Mouse (Mus musculus) macrophage (primary cell): ENCODE measurements around the gene Mphosph10. TPM values are rescaled to one million over a fixed set of nuclear protein-coding genes. Genes with fewer than 3 reads are reported as not detected.
A peak's percentile ranks its signal among the peaks of the same experiment; 100 is the strongest.

Experiments
- H3K27ac ChIP-seq: fragments of 350-480 bp; formaldehyde crosslinking; 2 replicates; pipeline ENCODE4 v1.9.0; 2021
- H3K36me3 ChIP-seq: fragments of 350-480 bp; formaldehyde crosslinking; 2 replicates; pipeline ENCODE4 v1.9.0; 2021; ENCODE audit errors: inconsistent target
- H3K4me3 ChIP-seq: fragments of 350-480 bp; formaldehyde crosslinking; 2 replicates; pipeline ENCODE4 v1.9.0; 2021; ENCODE audit errors: inconsistent target
- H3K79me2 ChIP-seq: fragments of 350-480 bp; formaldehyde crosslinking; 2 replicates; pipeline ENCODE4 v1.9.0; 2021; ENCODE audit errors: inconsistent target
- WGBS: methylation state at CpG from one replicate; pipeline ENCODE4 v1.1.7; 2026; ENCODE audit warnings: inconsistent platforms; ENCODE audit not compliant: missing documents; 5-methylcytosine and 5-hydroxymethylcytosine counted together
- polyA plus RNA-seq: library from polyadenylated mRNA; stranded (reverse); fragments of 250-400 nt; gene quantifications from 3 replicates; pipeline ENCODE4 v1.2.4, GENCODE M21; 2018; ENCODE audit warnings: inconsistent platforms

Mphosph10 gene
- polyA plus RNA-seq, 1 experiment from 2014 or later = 52.8 TPM

DNA sequence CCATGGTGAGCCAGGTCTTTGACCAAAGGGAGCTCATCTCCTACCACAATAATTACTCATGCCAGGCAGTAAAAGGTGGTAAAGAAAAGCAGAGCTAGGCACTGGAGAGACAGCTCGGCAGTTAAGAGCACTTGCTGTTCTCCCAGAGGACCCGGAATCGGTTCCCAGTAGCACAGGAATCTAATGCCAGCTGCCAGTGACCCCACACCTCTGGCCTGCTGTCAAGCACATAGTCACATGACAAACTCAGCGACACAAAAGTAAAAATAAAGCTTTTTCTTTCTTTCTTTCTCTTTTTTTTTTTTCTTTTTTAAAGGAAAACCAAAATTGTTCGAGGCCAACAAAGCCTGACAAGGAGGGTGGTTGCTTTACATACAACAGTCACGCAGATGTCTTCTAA is 22.2 kb downstream of the Mphosph10 start:
- 92% methylated on average over 6 of the region's 6 CpGs for WGBS
- Histone ChIP-seq H3K36me3 (peaks cover 17% of the 10 kb centered on the region; the same call in 1 of the 2 replicates), H3K27ac (no peak overlapping the region)

DNA sequence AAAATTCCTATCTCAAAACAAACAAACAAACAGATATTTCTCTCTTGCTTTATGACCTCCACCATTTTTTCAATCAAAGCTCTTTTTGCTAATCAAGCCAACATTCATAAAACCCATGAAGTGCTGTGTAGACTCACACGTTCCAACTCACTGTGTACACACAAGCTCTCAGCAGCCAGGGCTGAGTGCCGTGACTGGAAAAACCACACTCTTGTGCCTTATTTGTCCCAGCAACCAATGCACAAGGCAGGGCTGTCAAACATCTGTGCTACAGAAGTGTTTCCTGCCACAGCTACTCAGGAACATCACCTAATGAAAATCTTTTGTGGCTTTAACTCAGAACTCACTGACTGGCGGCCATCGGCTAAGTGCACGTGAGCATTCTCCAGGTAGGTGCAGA is 26.2 kb downstream of the Mphosph10 start:
- 91% methylated on average over 5 of the region's 5 CpGs for WGBS
- H3K36me3 ChIP-seq = peaks cover 50% of the 10 kb centered on the region
- H3K79me2 ChIP-seq = no peaks in the 10 kb centered on the region
- H3K4me3 ChIP-seq = no peak overlapping the region
- H3K27ac ChIP-seq = no peak overlapping the region

More for the DNA sequence above, 22.2 kb downstream of the Mphosph10 start:
- Histone ChIP-seq H3K4me3 (no peak overlapping the region), H3K79me2 (no peaks in the 10 kb centered on the region)

- 92% methylated on average over 3 of the region's 3 CpGs for WGBS
- Histone ChIP-seq H3K36me3 (peaks cover 40% of the 10 kb centered on the region), H3K4me3 (no peak overlapping the region), H3K79me2 (no peaks in the 10 kb centered on the region), H3K27ac (no peak overlapping the region)
These were observed 31.5 kb downstream of the Mphosph10 start for GRCm38 (mm10) chr7:64360586-64360945.

- WGBS = 90% methylated on average over 20 of the region's 20 CpGs
- Histone ChIP-seq H3K27ac (no peak overlapping the region), H3K36me3 (peaks cover 40% of the 10 kb centered on the region), H3K4me3 (no peak overlapping the region), H3K79me2 (no peaks in the 10 kb centered on the region)
These were observed 32.0 kb downstream of the Mphosph10 start for GRCm38 (mm10) chr7:64359943-64360585.

GRCm38 (mm10) chr7:64358666-64359065 is 33.4 kb downstream of the Mphosph10 start:
- WGBS = 97% methylated on average over 6 of the region's 6 CpGs
- Histone ChIP-seq H3K79me2 (no peaks in the 10 kb centered on the region), H3K36me3 (peaks cover 36% of the 10 kb centered on the region), H3K4me3 (no peak overlapping the region), H3K27ac (no peak overlapping the region)

GRCm38 (mm10) chr7:64357405-64357804 is 34.7 kb downstream of the Mphosph10 start:
- Histone ChIP-seq H3K79me2 (no peaks in the 10 kb centered on the region), H3K36me3 (peaks cover 23% of the 10 kb centered on the region), H3K4me3 (no peak overlapping the region), H3K27ac (no peak overlapping the region)
- WGBS = 95% methylated on average over 9 of the region's 9 CpGs

DNA sequence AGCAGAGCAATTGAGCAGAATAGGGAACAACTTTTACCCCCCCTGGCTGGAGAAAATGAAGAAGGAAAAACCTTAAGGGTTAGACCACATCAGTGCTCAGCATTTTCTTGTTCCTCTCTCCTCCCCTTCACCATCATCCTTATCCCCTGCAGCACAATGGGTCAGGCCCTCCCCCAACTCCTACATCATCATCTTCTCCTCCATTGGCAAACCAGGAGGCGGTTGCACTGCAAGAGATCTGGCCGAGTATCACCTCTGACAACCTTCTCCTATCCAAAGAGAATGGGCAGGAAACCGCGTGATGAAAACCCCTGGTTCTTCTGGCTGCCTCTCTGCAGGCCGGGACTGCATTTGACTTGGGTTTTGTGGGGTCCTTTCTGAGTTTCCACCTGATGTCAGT is 35.4 kb downstream of the Mphosph10 start:
- Histone ChIP-seq H3K4me3 (no peak overlapping the region), H3K36me3 (peaks cover 15% of the 10 kb centered on the region; the same call in 1 of the 2 replicates), H3K27ac (no peak overlapping the region), H3K79me2 (no peaks in the 10 kb centered on the region)
- 84% methylated on average over 5 of the region's 5 CpGs for WGBS

DNA sequence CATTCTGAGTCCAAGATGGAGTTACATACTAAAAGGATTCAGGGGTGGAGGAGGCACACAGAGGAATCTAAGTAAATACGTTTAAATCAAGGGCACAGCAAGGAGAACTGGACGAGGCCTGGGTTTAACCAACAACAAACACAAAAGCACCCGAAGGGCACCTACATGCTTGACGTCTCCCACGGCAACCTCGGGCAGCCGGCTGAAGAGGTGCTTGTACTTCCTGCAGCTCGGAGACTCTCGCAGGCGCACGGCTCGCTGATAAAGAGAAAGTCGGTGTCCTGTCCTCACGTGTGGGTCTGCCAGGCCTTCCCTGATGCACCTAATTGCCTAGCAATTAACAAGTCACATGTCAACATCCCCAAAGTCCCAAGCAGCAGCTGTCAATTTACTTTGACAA is 37.9 kb downstream of the Mphosph10 start:
- H3K27ac ChIP-seq = no peak overlapping the region
- no peak overlapping the region for H3K4me3 ChIP-seq
- peaks cover 10% of the 10 kb centered on the region; the same call in 1 of the 2 replicates for H3K36me3 ChIP-seq
- WGBS = 92% methylated on average over 13 of the region's 14 CpGs
- no peaks in the 10 kb centered on the region for H3K79me2 ChIP-seq

DNA sequence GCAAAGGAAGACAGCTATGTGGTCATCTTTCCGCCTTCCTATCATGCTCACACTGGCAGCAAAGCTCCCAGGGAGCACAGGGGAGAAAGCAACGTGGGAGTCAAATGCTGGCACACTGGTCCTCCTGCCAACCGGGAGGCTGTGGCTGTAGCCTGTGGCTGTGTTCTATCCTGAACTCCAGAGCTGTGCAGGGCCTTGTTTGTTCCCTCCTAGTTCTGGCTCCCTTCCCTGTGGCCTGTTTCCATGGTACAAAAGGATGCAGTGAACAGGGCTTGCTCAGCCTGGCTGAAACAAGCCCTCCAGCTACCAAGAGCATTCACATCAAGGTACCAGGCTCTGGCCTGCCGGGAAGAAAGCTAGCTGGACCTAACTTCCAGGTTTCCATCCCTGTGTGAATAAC is 41.0 kb downstream of the Mphosph10 start:
- H3K79me2 ChIP-seq = no peaks in the 10 kb centered on the region
- peaks cover 3% of the 10 kb centered on the region; the same call in 1 of the 2 replicates for H3K36me3 ChIP-seq
- 83% methylated on average over 4 of the region's 4 CpGs for WGBS
- no peak overlapping the region for H3K4me3 ChIP-seq
- H3K27ac ChIP-seq = no peak overlapping the region

- WGBS = 92% methylated on average over 13 of the region's 15 CpGs
- peaks cover under 1% of the 10 kb centered on the region; the same call in 1 of the 2 replicates for H3K36me3 ChIP-seq
- no peaks in the 10 kb centered on the region for H3K79me2 ChIP-seq
- H3K27ac ChIP-seq = no peak overlapping the region
- no peak overlapping the region for H3K4me3 ChIP-seq
These were observed 42.8 kb downstream of the Mphosph10 start for GRCm38 (mm10) chr7:64349147-64349861.

DNA sequence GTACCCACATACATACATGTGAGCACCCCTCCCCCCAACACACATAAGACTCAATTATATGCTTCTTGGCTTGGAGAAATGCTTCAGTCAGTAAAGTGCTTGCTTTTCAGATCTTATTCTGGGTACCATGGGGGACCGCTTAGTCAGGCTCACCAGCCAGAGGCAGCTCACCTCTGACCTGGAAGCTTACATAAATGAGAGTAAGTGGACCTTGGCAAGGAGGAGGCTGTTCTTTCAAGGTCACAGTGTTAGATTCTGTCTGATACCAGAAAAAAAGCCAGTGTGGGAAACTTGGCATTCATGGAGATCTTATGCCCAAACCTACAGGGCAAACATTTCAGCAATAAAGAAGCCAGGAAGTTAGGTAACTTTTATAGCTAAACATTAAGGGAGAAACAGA is 44.3 kb downstream of the Mphosph10 start:
- no peaks in the 10 kb centered on the region for H3K36me3 ChIP-seq
- WGBS = 100% methylated on average over 1 of the region's 1 CpGs
- H3K79me2 ChIP-seq = no peaks in the 10 kb centered on the region
- H3K27ac ChIP-seq = no peak overlapping the region
- no peak overlapping the region for H3K4me3 ChIP-seq

DNA sequence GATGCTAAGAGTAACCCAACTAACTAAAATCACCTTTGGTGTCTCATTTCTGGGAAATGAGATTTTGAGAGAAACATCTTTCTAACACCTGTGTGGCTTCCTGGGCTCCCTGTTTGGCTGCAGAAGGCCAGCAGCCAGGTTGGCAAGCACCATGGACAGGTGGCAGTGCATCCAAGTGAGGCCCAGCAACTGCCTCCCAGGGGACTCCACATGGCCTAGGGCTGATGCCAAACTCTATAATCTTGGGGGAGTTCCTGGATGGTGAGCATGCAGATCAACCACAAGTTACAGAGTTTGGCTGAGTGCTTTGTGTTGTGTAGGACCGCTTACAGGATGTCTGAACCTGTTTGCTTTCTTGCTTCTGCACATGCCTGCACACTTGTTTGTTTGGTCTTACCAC is 59.4 kb downstream of the Mphosph10 start:
- Histone ChIP-seq H3K79me2 (no peaks in the 10 kb centered on the region), H3K27ac (no peak overlapping the region), H3K36me3 (peaks cover 82% of the 10 kb centered on the region), H3K4me3 (no peak overlapping the region)
- 100% methylated on average over 1 of the region's 1 CpGs for WGBS

DNA sequence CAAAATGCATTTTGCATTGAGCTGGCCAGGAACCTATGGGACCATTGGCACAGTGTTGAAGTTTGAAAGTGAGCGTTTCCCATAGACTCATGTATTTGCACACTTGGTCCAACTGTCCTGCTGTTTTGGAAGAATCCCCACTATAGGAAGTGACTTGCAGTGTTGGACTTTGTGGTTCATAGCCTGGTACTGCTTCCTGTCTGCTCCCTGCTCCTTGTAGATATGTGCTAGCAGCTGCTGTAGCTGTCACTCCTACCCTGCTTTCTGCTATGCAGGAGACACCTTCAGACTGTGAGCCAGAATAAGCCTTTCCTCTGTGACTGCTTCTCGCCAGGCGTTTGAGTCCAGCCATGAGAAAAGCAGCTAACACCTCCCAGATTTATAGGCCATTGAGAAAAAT is 60.8 kb downstream of the Mphosph10 start:
- H3K27ac ChIP-seq = no peak overlapping the region
- H3K4me3 ChIP-seq = no peak overlapping the region

GRCm38 (mm10) chr7:64327486-64327885 is 64.6 kb downstream of the Mphosph10 start:
- H3K36me3 ChIP-seq = peaks cover 68% of the 10 kb centered on the region; the same call in 1 of the 2 replicates
- 93% methylated on average over 4 of the region's 4 CpGs for WGBS
- no peak overlapping the region for H3K4me3 ChIP-seq
- no peaks in the 10 kb centered on the region for H3K79me2 ChIP-seq
- peak overlapping the region; percentile 28 for H3K27ac ChIP-seq

More for the DNA sequence above, 60.8 kb downstream of the Mphosph10 start:
- WGBS = 92% methylated on average over 3 of the region's 3 CpGs
- H3K36me3 ChIP-seq = peaks cover 82% of the 10 kb centered on the region
- H3K79me2 ChIP-seq = no peaks in the 10 kb centered on the region

GRCm38 (mm10) chr7:64326892-64327291 is 65.2 kb downstream of the Mphosph10 start:
- 12% methylated on average over 1 of the region's 1 CpGs for WGBS
- H3K27ac ChIP-seq = peak overlapping the region; percentile 28
- no peaks in the 10 kb centered on the region for H3K79me2 ChIP-seq
- no peak overlapping the region for H3K4me3 ChIP-seq
- H3K36me3 ChIP-seq = peaks cover 68% of the 10 kb centered on the region; the same call in 1 of the 2 replicates
